Mouse (Mus musculus) lung, postnatal 0 days (tissue): Measurements from ENCODE around the gene Nr4a3.

Source experiments
- CTCF ChIP-seq: IDR thresholded peaks from 2 replicates; pipeline ENCODE4 v1.5.1; 2016; ENCODE audit warnings: antibody characterized with exemption, mild to moderate bottlenecking
- EP300 ChIP-seq: IDR thresholded peaks from 2 replicates; pipeline ENCODE4 v1.6.1; 2016; ENCODE audit warnings: antibody characterized with exemption, mild to moderate bottlenecking, control low read depth

GRCm38 (mm10) chr4:48061716-48062115 lies 16.8 kb downstream of the Nr4a3 start:
- TF ChIP-seq CTCF (no peak), EP300 (no peak)
